Mouse (Mus musculus): Measurements from ENCODE around the gene Setd6. TPM values are rescaled to one million over a fixed set of nuclear protein-coding genes. Genes with fewer than 3 reads are reported as not detected.

The Setd6 gene
- polyA plus RNA-seq, 1 experiment from 2014 or later, result 16.5 TPM

- Histone ChIP-seq H3K9me3 (replicated peaks; ENCODE audit: control insufficient read depth, low read length) (no peaks in the 10 kb centered on the region), H3K4me1 (ENCODE audit: control insufficient read depth, insufficient read depth, low read length) (peaks cover 12% of the 10 kb centered on the region), H3K4me3 (ENCODE audit: low read length) (peak overlapping the region; percentile 70), H3K27ac (ENCODE audit: low read length) (peak overlapping the region; percentile 90), H3K9ac (ENCODE audit: low read length) (peak overlapping the region; percentile 82), H3K4me2 (ENCODE audit: low read depth, low read length) (peak overlapping the region; percentile 82), H3K36me3 (ENCODE audit: control insufficient read depth, insufficient read depth) (peaks cover 5% of the 10 kb centered on the region; the same call in 1 of the 2 replicates), H3K27me3 (ENCODE audit: control insufficient read depth, insufficient read depth, low read length) (peaks cover 3% of the 10 kb centered on the region; the same call in 1 of the 2 replicates)
- peak; percentile 92 for ATAC-seq (replicated peaks; ENCODE audit: extremely low read depth, insufficient read depth, low FRiP score)
- 3% methylated on average over 34 of the region's 34 CpGs for WGBS
Observed at GRCm38 (mm10) chr8:95702480-95703446, 12.9 kb upstream of the Setd6 start.

GRCm38 (mm10) chr8:95703461-95704260, 12.0 kb upstream of the Setd6 start:
- H3K9me3 ChIP-seq (replicated peaks; ENCODE audit: control insufficient read depth, low read length), result no peaks in the 10 kb centered on the region
- peak; percentile 43 for ATAC-seq (replicated peaks; ENCODE audit: extremely low read depth, insufficient read depth, low FRiP score)
- peaks cover 12% of the 10 kb centered on the region for H3K4me1 ChIP-seq (ENCODE audit: control insufficient read depth, insufficient read depth, low read length)
- peak overlapping the region; percentile 90 for H3K27ac ChIP-seq (ENCODE audit: low read length)
- peak overlapping the region; percentile 82 for H3K9ac ChIP-seq (ENCODE audit: low read length)
- 2% methylated on average over 15 of the region's 15 CpGs for WGBS
- H3K4me2 ChIP-seq (ENCODE audit: low read depth, low read length), result peak overlapping the region; percentile 82
- peak overlapping the region; percentile 70 for H3K4me3 ChIP-seq (ENCODE audit: low read length)
- 0 out of 2 replicates have a peak, but pooled peaks cover 3% of the 10 kb centered on the region for H3K27me3 ChIP-seq (ENCODE audit: control insufficient read depth, insufficient read depth, low read length)
- peaks cover 7% of the 10 kb centered on the region; the same call in 1 of the 2 replicates for H3K36me3 ChIP-seq (ENCODE audit: control insufficient read depth, insufficient read depth)

- 0 out of 2 replicates have a peak, but pooled peaks cover 2% of the 10 kb centered on the region for H3K27me3 ChIP-seq (ENCODE audit: control insufficient read depth, insufficient read depth, low read length)
- H3K4me2 ChIP-seq (ENCODE audit: low read depth, low read length), result peak overlapping the region; percentile 82
- H3K27ac ChIP-seq (ENCODE audit: low read length), result peak overlapping the region; percentile 90
- H3K4me1 ChIP-seq (ENCODE audit: control insufficient read depth, insufficient read depth, low read length), result peaks cover 12% of the 10 kb centered on the region
- peak overlapping the region; percentile 82 for H3K9ac ChIP-seq (ENCODE audit: low read length)
- ATAC-seq (replicated peaks; ENCODE audit: extremely low read depth, insufficient read depth, low FRiP score), result no peak
- H3K4me3 ChIP-seq (ENCODE audit: low read length), result peak overlapping the region; percentile 70
- H3K36me3 ChIP-seq (ENCODE audit: control insufficient read depth, insufficient read depth), result peaks cover 15% of the 10 kb centered on the region; the same call in 1 of the 2 replicates
- no peaks in the 10 kb centered on the region for H3K9me3 ChIP-seq (replicated peaks; ENCODE audit: control insufficient read depth, low read length)
- WGBS, result 82% methylated on average over 3 of the region's 3 CpGs
Observed at GRCm38 (mm10) chr8:95704538-95704937, 11.1 kb upstream of the Setd6 start.

GRCm38 (mm10) chr8:95709579-95709978, 6.1 kb upstream of the Setd6 start:
- Histone ChIP-seq H3K9ac (ENCODE audit: low read length) (no peak overlapping the region; the same call in 1 of the 2 replicates), H3K4me3 (ENCODE audit: low read length) (no peak overlapping the region), H3K4me1 (ENCODE audit: control insufficient read depth, insufficient read depth, low read length) (peaks cover 11% of the 10 kb centered on the region), H3K36me3 (ENCODE audit: control insufficient read depth, insufficient read depth) (peaks cover 33% of the 10 kb centered on the region; the same call in 1 of the 2 replicates), H3K4me2 (ENCODE audit: low read depth, low read length) (no peak overlapping the region), H3K27ac (ENCODE audit: low read length) (no peak overlapping the region), H3K9me3 (replicated peaks; ENCODE audit: control insufficient read depth, low read length) (no peaks in the 10 kb centered on the region), H3K27me3 (ENCODE audit: control insufficient read depth, insufficient read depth, low read length) (no peaks in the 10 kb centered on the region)
- WGBS, result 78% methylated on average over 7 of the region's 7 CpGs
- no peak for ATAC-seq (replicated peaks; ENCODE audit: extremely low read depth, insufficient read depth, low FRiP score)

GRCm38 (mm10) chr8:95711029-95711428, 4.7 kb upstream of the Setd6 start:
- Histone ChIP-seq H3K9ac (ENCODE audit: low read length) (no peak overlapping the region), H3K4me3 (ENCODE audit: low read length) (no peak overlapping the region), H3K4me1 (ENCODE audit: control insufficient read depth, insufficient read depth, low read length) (peaks cover 15% of the 10 kb centered on the region), H3K27ac (ENCODE audit: low read length) (no peak overlapping the region), H3K9me3 (replicated peaks; ENCODE audit: control insufficient read depth, low read length) (no peaks in the 10 kb centered on the region), H3K4me2 (ENCODE audit: low read depth, low read length) (no peak overlapping the region), H3K27me3 (ENCODE audit: control insufficient read depth, insufficient read depth, low read length) (no peaks in the 10 kb centered on the region), H3K36me3 (ENCODE audit: control insufficient read depth, insufficient read depth) (peaks cover 33% of the 10 kb centered on the region; the same call in 1 of the 2 replicates)
- ATAC-seq (replicated peaks; ENCODE audit: extremely low read depth, insufficient read depth, low FRiP score), result no peak
- WGBS, result 58% methylated on average over 3 of the region's 3 CpGs

- Histone ChIP-seq H3K4me2 (ENCODE audit: low read depth, low read length) (no peak overlapping the region), H3K36me3 (ENCODE audit: control insufficient read depth, insufficient read depth) (peaks cover 32% of the 10 kb centered on the region; the same call in 1 of the 2 replicates), H3K9me3 (replicated peaks; ENCODE audit: control insufficient read depth, low read length) (no peaks in the 10 kb centered on the region), H3K4me3 (ENCODE audit: low read length) (no peak overlapping the region), H3K27ac (ENCODE audit: low read length) (no peak overlapping the region), H3K4me1 (ENCODE audit: control insufficient read depth, insufficient read depth, low read length) (peaks cover 23% of the 10 kb centered on the region), H3K27me3 (ENCODE audit: control insufficient read depth, insufficient read depth, low read length) (no peaks in the 10 kb centered on the region), H3K9ac (ENCODE audit: low read length) (no peak overlapping the region)
- WGBS, result 80% methylated on average over 9 of the region's 9 CpGs
- no peak for ATAC-seq (replicated peaks; ENCODE audit: extremely low read depth, insufficient read depth, low FRiP score)
Observed at GRCm38 (mm10) chr8:95712395-95712794, 3.3 kb upstream of the Setd6 start.

- 76% methylated on average over 19 of the region's 19 CpGs for WGBS
- Histone ChIP-seq H3K36me3 (ENCODE audit: control insufficient read depth, insufficient read depth) (peaks cover 35% of the 10 kb centered on the region; the same call in 1 of the 2 replicates), H3K9me3 (replicated peaks; ENCODE audit: control insufficient read depth, low read length) (no peaks in the 10 kb centered on the region), H3K27me3 (ENCODE audit: control insufficient read depth, insufficient read depth, low read length) (no peaks in the 10 kb centered on the region), H3K4me3 (ENCODE audit: low read length) (no peak overlapping the region), H3K4me1 (ENCODE audit: control insufficient read depth, insufficient read depth, low read length) (peaks cover 23% of the 10 kb centered on the region), H3K4me2 (ENCODE audit: low read depth, low read length) (no peak overlapping the region), H3K9ac (ENCODE audit: low read length) (no peak overlapping the region), H3K27ac (ENCODE audit: low read length) (no peak overlapping the region)
- 0 out of 2 replicates have a peak, but pooled peaks have one; percentile 7 for ATAC-seq (replicated peaks; ENCODE audit: extremely low read depth, insufficient read depth, low FRiP score)
Observed at GRCm38 (mm10) chr8:95713100-95714010, 2.3 kb upstream of the Setd6 start.

- no peaks in the 10 kb centered on the region for H3K9me3 ChIP-seq (replicated peaks; ENCODE audit: control insufficient read depth, low read length)
- H3K27me3 ChIP-seq (ENCODE audit: control insufficient read depth, insufficient read depth, low read length), result no peaks in the 10 kb centered on the region
- peaks cover 23% of the 10 kb centered on the region for H3K4me1 ChIP-seq (ENCODE audit: control insufficient read depth, insufficient read depth, low read length)
- WGBS, result 87% methylated on average over 4 of the region's 4 CpGs
- no peak overlapping the region for H3K4me3 ChIP-seq (ENCODE audit: low read length)
- no peak overlapping the region for H3K4me2 ChIP-seq (ENCODE audit: low read depth, low read length)
- peaks cover 33% of the 10 kb centered on the region; the same call in 1 of the 2 replicates for H3K36me3 ChIP-seq (ENCODE audit: control insufficient read depth, insufficient read depth)
- no peak overlapping the region for H3K9ac ChIP-seq (ENCODE audit: low read length)
- ATAC-seq (replicated peaks; ENCODE audit: extremely low read depth, insufficient read depth, low FRiP score), result no peak
- no peak overlapping the region for H3K27ac ChIP-seq (ENCODE audit: low read length)
Observed at GRCm38 (mm10) chr8:95714367-95714766, 1.3 kb upstream of the Setd6 start.
